Mouse (Mus musculus): ENCODE data around the gene Tmem94.

Gene Tmem94

DNA sequence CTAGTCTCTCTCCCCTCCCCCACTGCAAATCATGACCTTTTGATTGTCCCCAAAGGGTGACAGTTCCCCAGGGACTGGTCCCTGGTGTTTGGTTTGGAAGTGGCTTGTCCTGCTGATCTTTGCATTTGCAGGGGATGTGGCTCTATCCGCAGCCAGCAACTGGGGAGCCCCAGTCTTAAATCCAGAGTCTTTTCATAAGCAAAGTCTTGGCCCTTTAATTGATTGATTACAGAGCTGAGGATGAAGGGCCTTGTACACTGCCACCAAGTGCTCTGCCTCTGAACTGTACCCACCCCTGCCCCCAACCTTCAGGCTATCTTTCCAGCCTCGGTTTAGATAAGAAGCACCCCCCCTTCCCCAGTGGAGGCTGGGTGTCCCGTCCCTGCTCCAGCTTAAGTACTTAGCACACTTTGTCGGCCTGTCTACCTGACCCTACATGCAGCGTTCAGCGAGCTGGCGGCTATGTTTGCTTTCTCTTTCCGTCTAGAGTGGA lies 67.8 kb downstream of the Tmem94 start:
- DNase-seq, result no peak

DNA sequence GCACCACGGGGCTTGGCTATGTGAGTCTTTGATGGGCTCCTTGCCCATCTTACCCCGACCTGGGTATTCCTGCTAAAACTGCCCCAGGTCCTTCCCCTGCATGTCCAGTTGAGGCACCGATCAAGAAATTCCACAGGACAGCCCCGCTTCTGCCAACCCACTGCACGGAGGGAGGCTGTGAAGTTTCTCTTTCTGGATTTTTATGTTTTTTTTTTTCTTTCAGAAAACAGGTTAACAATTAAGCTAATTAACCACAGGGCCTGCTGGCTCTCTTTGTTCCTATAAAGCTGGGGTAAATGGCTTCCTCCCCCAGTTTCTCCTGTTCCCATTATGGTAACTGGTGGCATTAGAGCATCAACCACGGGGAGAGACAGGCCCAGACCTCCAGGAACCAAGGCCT lies 68.8 kb downstream of the Tmem94 start:
- DNase-seq, result no peak

DNA sequence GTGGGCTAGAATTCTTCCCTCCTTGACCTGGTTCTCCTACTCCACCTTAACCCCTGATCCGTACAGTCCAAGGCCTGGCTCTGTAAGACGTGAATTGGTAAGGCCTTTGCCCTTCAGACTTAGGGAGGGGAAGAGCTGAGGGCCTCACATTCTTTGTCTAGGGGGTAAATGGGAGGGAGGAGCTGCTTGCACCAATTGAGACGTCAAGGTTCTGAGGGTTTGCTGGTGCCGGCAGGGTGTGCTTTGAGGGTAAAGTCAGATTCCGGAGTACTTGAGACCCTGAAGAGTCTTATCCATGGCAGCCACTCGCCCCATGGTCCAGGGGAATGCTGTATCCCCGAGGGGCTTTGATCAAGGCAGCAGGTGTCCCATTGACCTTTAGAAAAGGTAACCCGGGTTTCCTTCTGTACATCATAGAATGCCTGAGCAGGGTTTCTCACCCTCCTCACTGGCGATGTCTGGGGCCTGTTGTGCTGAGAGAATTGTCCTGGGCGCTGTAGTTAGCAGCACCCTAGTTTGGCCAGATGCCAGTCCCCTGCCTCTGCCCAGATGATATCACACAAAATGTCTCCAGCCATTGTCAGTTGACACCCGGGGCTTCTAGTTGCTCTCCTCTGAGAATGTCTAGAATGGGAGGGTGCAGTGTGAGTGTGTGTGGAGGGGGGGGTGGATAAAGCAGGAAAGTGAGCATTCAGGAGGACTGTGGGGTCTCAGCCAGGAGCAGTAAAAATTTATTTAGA lies 71.6 kb downstream of the Tmem94 start:
- no peak for DNase-seq

DNA sequence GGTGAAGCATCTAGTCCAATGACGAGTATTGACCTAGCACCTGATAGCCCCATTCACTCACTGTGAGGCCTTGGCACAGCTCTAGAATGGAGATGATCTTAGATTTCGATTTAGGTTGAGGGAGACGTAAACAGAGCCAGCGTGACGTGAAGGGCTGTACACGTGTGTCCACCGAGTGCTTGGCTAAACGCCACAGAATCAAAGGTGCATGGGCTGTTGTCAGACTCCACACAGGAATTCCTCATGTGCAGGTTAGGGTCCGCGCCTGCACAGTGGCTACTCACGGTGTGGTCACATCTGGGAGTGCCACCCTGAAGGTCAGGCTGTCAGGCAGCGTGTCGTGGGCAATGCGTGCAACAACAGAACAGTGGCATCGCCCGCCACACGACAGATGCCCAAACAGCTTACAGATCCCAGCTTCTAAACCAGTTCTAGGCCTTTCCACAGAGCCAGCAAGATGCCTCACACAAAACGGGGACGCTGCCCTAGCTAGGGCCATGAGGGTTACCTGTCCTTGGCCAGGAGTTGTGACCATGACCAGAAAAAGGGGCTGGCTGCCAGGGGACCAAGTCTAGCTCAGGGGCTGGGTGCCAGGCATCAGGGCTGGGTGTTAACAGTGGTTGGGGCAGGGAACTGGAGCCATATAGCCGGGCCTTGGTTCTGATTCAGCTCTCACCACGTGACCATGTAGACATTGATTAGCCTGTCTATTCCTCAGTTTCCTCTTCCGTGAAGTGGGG lies 72.5 kb downstream of the Tmem94 start:
- DNase-seq, result no peak

DNA sequence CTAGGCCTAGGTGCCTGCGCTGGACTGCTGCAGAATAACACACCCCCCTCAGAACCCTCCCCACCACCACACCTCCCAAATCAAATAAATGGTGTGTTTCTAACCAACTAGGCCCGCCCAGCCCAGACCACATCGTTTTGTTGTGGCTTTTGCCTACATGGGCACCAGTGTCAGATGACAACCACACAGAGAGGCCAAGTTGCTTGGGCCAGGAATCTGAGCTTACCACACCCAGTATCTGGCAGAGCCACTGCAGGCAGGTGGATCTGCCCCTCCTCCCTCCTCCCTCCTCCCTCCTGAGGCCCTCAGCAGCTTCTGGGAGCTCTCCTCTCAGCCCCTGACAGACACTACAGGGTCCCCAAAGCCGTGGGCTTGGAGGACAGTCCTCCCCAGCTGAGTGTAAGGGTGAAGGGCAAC lies 73.7 kb downstream of the Tmem94 start:
- DNase-seq, result no peak

- DNase-seq, result no peak
These were observed 74.5 kb downstream of the Tmem94 start for GRCm38 (mm10) chr11:115839732-115840131.

DNA sequence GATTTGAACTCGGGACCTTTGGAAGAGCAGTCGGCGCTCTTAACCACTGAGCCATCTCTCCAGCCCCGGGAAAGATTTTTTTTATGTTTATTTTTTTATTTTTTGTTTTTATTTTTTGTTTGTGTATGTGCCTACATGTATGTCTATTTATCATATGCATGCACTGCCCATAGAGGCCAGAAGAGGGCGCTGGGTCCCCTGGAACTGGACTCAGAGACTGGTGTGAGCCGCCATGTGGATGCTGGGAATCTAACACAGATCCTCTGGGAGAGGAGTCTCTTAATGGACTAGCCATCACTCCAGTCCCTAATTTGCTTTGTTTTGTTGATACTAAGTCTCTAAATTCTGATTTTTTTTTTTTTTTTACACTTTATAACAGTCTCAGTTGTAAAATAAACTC lies 75.8 kb downstream of the Tmem94 start:
- DNase-seq, result no peak

- no peak for DNase-seq
These were observed 76.8 kb downstream of the Tmem94 start for GRCm38 (mm10) chr11:115841961-115842550.

GRCm38 (mm10) chr11:115843141-115843890 lies 78.1 kb downstream of the Tmem94 start:
- DNase-seq, result no peak

DNA sequence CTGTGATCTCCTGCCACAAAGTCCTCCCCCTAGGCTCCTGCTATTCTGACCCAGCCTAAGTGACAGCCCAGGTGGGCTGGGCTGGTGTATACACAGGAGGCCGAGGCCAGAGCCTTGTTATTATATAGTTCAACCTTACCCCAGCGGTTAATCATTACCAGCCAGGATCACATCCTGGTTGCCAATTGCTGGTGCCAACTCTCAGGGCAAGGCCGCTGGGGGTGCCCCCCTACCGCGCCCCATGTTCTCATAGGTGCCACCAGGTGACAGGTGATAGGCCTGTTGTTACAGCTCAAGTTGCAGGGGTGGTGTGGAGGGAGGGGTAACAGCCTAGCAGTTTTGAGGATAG lies 78.6 kb downstream of the Tmem94 start:
- no peak for DNase-seq

GRCm38 (mm10) chr11:115844240-115844639 lies 79.0 kb downstream of the Tmem94 start:
- no peak for DNase-seq

DNA sequence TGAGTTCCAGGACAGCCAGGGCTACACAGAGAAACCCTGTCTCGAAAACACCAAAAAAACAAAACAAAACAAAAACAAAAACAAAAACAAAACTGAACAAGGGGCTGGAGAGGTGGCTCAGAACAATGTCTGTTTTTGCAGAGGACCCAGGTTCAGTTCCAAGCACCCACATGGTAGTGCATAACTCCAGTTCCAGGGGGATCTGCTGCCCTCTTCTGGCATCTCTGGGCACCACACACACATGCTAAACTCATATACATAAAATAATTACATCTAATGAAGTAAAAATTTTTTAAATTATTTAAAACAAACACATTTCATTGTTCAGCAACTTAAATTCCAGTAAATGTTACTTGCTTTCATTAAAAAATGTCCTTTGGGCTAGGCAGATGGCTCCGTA lies 80.6 kb downstream of the Tmem94 start:
- DNase-seq, result no peak

Measured in thymus, postnatal 14 days (tissue).